Mouse (Mus musculus) kidney, postnatal 0 days (tissue): ENCODE measurements around the gene 2310022A10Rik. TPM values are rescaled to one million over a fixed set of nuclear protein-coding genes. Genes with fewer than 3 reads are reported as not detected.

ENCODE experiments used
- ATAC-seq: fragments of 200-750 bp; cut with Nextera tagmentation; replicated peaks from 2 replicates; pipeline ENCODE4 v1.8.0; 2017; ENCODE audit warnings: low read depth, moderate number of reproducible peaks, moderate TSS enrichment, moderate library complexity; ENCODE audit not compliant: low FRiP score
- DNase-seq: peaks from one replicate; pipeline ENCODE4 v3.0.0-alpha.2; 2016; ENCODE audit warnings: low spot score
- H3K27ac ChIP-seq: fragments of 300-500 bp; sonication (generic); 2 replicates; pipeline ENCODE4 v1.5.1; 2014; ENCODE audit warnings: mild to moderate bottlenecking
- H3K27me3 ChIP-seq: fragments of 300-500 bp; sonication (generic); 2 replicates; pipeline ENCODE4 v1.6.1; 2014; ENCODE audit warnings: low read length, mixed read lengths; ENCODE audit not compliant: insufficient read depth
- H3K36me3 ChIP-seq: fragments of 300-500 bp; sonication (generic); 2 replicates; pipeline ENCODE4 v1.6.1; 2014; ENCODE audit warnings: low read length, mixed read lengths; ENCODE audit not compliant: insufficient read depth
- H3K4me1 ChIP-seq: fragments of 300-500 bp; sonication (generic); replicated peaks from 2 replicates; pipeline ENCODE4 v1.6.1; 2014; ENCODE audit warnings: antibody characterized with exemption, low read length, mixed read lengths; ENCODE audit not compliant: insufficient read depth
- H3K4me2 ChIP-seq: fragments of 300-500 bp; sonication (generic); 2 replicates; pipeline ENCODE4 v1.6.1; 2014; ENCODE audit warnings: mild to moderate bottlenecking, low read length, moderate library complexity, mixed read lengths
- H3K4me3 ChIP-seq: fragments of 300-500 bp; sonication (generic); replicated peaks from 2 replicates; pipeline ENCODE4 v1.5.1; 2014; ENCODE audit warnings: low read depth, low read length
- H3K9ac ChIP-seq: fragments of 300-500 bp; sonication (generic); 2 replicates; pipeline ENCODE4 v1.6.1; 2014; ENCODE audit warnings: low read depth, low read length
- H3K9me3 ChIP-seq: fragments of 300-500 bp; sonication (generic); replicated peaks from 2 replicates; pipeline ENCODE4 v1.6.1; 2016; ENCODE audit warnings: low read length, inconsistent platforms, mixed read lengths
- CTCF ChIP-seq: IDR thresholded peaks from 2 replicates; pipeline ENCODE4 v1.5.1; 2016; ENCODE audit warnings: antibody characterized with exemption, low read depth, mild to moderate bottlenecking, moderate library complexity
- WGBS: fragments of 180-500 bp; shearing (Covaris S2); extraction: QIAGEN DNeasy Blood & Tissue Kit; methylation state at CpG from one replicate; pipeline ENCODE4 v1.1.7; 2014; 5-methylcytosine and 5-hydroxymethylcytosine counted together
- polyA plus RNA-seq: library from polyadenylated mRNA; unstranded; fragments of >200 nt; fragmentation: Nextera tagmentation; extraction: Ambion mirVana; gene quantifications from 2 replicates; pipeline ENCODE4 v1.2.1, GENCODE M21; 2015

2310022A10Rik gene
- polyA plus RNA-seq, 1 experiment from 2014 or later = 20.1 TPM

DNA sequence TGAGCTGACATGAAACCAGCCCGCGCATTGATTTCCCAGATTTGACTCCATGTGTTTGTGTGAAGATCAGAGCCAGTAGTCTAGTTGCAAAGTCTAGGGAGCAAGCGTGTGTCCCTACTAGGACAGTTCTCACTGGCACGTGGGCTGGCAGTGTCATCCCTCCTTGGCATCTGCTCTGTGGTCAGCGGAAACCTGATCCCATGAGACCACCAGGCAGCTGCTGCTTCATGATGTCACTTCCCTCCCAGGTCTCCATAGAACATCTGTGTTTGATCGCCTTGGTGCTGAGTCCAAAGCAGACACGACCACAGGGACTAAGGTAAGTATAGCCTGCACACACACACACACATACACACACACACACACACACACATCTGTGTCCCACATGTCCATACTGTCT, 25.4 kb downstream of the 2310022A10Rik start:
- no peak for ATAC-seq

DNA sequence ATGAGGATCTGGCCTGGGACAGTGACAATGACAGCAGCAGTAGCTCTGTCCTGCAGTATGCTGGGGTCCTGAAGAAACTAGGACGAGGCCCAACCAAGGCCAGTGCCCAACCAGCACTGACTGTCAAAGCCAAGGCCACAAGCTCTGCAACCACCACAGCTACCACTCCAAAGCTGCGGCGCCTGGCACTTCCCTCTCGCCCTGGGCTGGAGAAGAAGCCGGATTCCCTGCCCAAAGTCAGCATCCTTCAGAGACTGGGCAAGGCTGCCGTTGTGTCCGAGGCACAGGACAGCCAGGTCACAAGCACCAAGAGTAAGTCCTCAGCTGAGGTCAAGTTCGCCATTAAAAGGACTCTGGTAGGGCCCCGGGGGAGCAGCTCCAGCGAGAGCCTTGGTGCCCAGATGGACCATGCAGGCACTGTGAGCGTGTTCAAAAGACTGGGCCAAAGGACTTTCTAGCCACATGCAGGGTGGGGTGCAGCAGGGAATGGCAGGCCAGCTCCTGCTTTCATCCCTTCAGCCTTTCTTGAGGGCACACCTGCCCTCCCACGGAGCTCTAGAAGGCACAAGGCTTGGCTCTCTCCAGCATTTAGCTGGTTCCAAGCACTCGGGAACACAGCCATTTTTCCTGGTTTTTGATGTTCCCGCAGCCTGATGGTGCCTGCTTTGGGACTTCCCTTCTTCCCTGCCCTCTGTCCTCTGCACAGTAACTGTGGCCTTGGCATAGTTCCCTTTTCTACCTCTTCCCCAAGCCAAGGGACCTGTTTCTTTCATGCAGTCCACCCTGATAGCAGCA, 27.5 kb downstream of the 2310022A10Rik start:
- ATAC-seq (no peak), DNase-seq (no peak)
- Histone ChIP-seq H3K4me1 (no peaks in the 10 kb centered on the region), H3K4me2 (no peak overlapping the region), H3K27me3 (no peaks in the 10 kb centered on the region), H3K9me3 (no peaks in the 10 kb centered on the region), H3K9ac (no peak overlapping the region), H3K36me3 (peaks cover 63% of the 10 kb centered on the region), H3K27ac (no peak overlapping the region), H3K4me3 (no peak overlapping the region)
- TF ChIP-seq CTCF = no peak
- 92% methylated on average over 14 of the region's 14 CpGs for WGBS

More for the DNA sequence above, 25.4 kb downstream of the 2310022A10Rik start:
- peaks cover 70% of the 10 kb centered on the region for H3K36me3 ChIP-seq
- no peaks in the 10 kb centered on the region for H3K9me3 ChIP-seq
- 78% methylated on average over 7 of the region's 7 CpGs for whole genome bisulfite sequencing
- H3K4me1 ChIP-seq = no peaks in the 10 kb centered on the region
- H3K27ac ChIP-seq = no peak overlapping the region
- no peaks in the 10 kb centered on the region for H3K27me3 ChIP-seq
- H3K9ac ChIP-seq = no peak overlapping the region
- H3K4me3 ChIP-seq = no peak overlapping the region
- DNase-seq = no peak
- TF ChIP-seq CTCF = no peak
- H3K4me2 ChIP-seq = no peak overlapping the region

DNA sequence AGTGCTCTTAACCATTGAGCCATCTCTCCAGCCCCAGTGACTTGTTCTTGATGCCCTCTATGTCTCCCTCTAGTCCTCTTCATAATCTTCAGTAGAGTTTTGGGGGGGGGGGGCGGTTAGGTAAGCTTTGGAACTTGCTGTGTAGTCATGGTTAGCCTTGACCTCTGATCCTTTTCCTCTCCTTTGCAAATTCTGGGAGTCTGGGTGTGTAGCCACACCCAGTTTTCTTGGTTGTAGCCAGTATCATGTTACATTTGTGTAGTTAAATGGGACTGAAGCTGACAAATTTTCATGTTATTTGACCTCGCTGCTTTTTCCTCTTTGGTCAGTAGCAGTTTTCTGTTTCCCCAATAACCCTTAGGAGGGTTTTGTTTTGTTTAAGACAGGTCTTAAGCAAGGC, 33.8 kb downstream of the 2310022A10Rik start:
- Histone ChIP-seq H3K27me3 (no peaks in the 10 kb centered on the region), H3K4me1 (no peaks in the 10 kb centered on the region), H3K9me3 (no peaks in the 10 kb centered on the region), H3K4me2 (no peak overlapping the region), H3K27ac (no peak overlapping the region), H3K4me3 (no peak overlapping the region), H3K9ac (no peak overlapping the region), H3K36me3 (peaks cover 15% of the 10 kb centered on the region)
- DNase-seq = no peak
- TF ChIP-seq CTCF = no peak
- no peak for ATAC-seq
- WGBS = 38% methylated on average over 2 of the region's 2 CpGs

DNA sequence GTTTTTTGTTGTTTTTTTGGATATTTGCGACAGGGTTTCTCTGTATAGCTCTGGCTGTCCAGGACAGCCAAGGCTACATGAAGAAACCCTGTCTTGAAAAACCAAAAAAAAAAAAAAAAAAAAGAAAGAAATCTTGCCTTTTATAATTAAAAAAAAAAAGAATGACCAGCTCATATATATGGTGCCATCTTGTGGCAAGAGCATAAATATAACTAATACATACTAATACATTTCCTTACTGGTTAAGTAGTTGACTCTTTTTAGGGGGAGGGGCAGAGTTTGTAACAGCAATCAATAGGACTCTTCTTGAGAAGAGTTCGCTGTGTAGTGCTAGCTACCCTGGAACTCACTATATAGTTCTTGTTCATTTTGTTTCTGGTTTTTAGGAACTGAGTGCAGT, 34.7 kb downstream of the 2310022A10Rik start:
- H3K27ac ChIP-seq = no peak overlapping the region
- peaks cover 9% of the 10 kb centered on the region for H3K36me3 ChIP-seq
- no peaks in the 10 kb centered on the region for H3K27me3 ChIP-seq
- no peak overlapping the region for H3K4me3 ChIP-seq
- ATAC-seq = no peak
- 87% methylated on average over 2 of the region's 2 CpGs for WGBS
- H3K9me3 ChIP-seq = no peaks in the 10 kb centered on the region
- peaks cover 2% of the 10 kb centered on the region; the same call in 1 of the 2 replicates for H3K4me1 ChIP-seq
- peak; percentile 29; the same call in 1 of the 2 replicates for TF ChIP-seq CTCF
- no peak overlapping the region for H3K4me2 ChIP-seq
- no peak overlapping the region for H3K9ac ChIP-seq
- peak; percentile 30 for DNase-seq

DNA sequence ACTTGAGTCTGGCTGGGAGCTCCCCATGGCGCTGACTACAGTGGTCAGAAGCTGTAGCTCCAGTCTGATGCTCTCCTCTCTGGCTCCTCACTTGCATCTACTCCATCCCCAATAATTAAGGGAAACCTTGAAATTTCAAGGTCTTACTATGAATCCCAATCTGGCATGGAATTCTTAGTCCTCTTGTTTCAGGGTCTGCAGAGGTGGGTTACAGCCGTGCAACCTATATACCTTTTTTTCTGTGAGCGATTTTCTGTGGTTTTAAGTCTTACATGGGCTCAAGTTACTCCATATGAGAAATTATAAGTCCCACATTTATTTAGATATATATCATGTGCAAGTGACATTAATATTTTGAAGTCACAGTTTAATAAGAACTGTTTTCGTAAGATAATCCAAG, 37.1 kb downstream of the 2310022A10Rik start:
- H3K36me3 ChIP-seq = peaks cover 2% of the 10 kb centered on the region; the same call in 1 of the 2 replicates
- DNase-seq (no peak), ATAC-seq (no peak)
- H3K9ac ChIP-seq = no peak overlapping the region
- peaks cover 12% of the 10 kb centered on the region; the same call in 1 of the 2 replicates for H3K4me1 ChIP-seq
- no peak overlapping the region for H3K4me3 ChIP-seq
- 94% methylated on average over 4 of the region's 4 CpGs for WGBS
- no peak overlapping the region for H3K4me2 ChIP-seq
- TF ChIP-seq CTCF = no peak
- H3K27me3 ChIP-seq = no peaks in the 10 kb centered on the region
- H3K9me3 ChIP-seq = no peaks in the 10 kb centered on the region
- H3K27ac ChIP-seq = no peak overlapping the region

DNA sequence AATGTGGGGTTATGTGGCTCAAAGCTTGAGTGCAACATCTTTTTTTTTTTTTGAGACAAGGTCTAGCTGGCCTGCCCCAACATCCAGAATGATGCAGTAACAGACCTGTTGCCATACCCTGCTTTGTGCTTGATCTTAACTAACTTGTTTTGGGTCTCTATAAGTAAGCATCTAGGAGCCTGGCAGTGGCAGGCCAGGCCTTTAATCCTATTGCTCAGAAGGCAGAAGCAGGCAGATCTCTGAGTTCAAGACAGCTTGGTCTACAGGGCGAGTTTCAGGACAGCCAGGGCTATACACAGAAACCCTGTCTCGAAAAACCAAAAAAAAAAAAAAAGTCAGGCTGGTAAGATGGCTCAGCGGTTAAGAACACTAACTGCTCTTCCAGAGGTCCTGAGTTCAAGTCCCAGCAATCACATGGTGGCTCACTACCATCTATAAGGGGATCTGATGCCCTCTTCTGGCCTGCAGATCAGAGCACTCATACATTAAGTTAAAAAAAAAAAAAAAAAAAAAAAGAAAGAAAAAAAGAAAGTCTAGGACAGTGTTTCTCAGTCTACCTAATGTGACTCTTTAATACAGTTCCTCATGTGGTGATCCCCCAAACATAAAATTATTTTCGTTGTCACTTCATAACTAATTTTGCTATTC, 37.7 kb downstream of the 2310022A10Rik start:
- DNase-seq (no peak), ATAC-seq (no peak)
- 67% methylated on average over 4 of the region's 4 CpGs for WGBS
- peak; percentile 52 for TF ChIP-seq CTCF
- H3K4me1 ChIP-seq = peaks cover 12% of the 10 kb centered on the region; the same call in 1 of the 2 replicates
- peak overlapping the region; percentile 86 for H3K27ac ChIP-seq
- H3K9me3 ChIP-seq = no peaks in the 10 kb centered on the region
- H3K4me2 ChIP-seq = peak overlapping the region; percentile 54
- peak overlapping the region; percentile 51; the same call in 1 of the 2 replicates for H3K9ac ChIP-seq
- H3K27me3 ChIP-seq = no peaks in the 10 kb centered on the region
- no peaks in the 10 kb centered on the region for H3K36me3 ChIP-seq
- H3K4me3 ChIP-seq = peak overlapping the region; percentile 32
